Mouse (Mus musculus): ENCODE results near the gene Camta1. TPM values are rescaled to one million over a fixed set of nuclear protein-coding genes. Genes with fewer than 3 reads are reported as not detected.

The Camta1 gene
- polyA plus RNA-seq, 1 experiment from 2014 or later = 159 TPM

DNA sequence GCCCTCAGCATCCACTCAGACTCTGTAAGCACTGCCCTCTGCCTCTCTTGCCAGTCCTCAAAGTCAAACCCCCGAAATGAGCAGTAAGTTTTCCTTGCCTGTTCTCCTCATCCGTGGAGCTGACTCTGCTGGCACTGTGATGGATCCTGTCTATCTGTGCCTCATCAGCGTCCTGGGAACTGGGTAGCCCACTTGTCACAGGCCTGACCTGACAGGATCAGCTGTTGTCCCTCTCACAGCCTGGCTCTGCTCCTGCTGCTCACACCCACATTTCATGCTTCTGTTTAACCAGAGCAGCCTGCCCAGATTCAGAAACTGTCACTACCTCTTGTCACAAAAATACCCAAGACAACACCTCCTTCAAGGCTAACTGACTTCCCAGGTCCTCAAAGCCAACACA, 37.7 kb downstream of the Camta1 start:
- WGBS = 42% methylated on average over 3 of the region's 3 CpGs
- Histone ChIP-seq H3K9me3 (replicated peaks) (no peaks in the 10 kb centered on the region), H3K36me3 (peaks cover 10% of the 10 kb centered on the region), H3K4me3 (no peak overlapping the region), H3K27ac (ENCODE audit: poor library complexity, severe bottlenecking) (no peak overlapping the region), H3K4me2 (no peak overlapping the region), H3K27me3 (replicated peaks) (no peaks in the 10 kb centered on the region), H3K9ac (no peak overlapping the region), H3K4me1 (replicated peaks) (peaks cover 35% of the 10 kb centered on the region)
- no peak for ATAC-seq (ENCODE audit: insufficient number of reproducible peaks, low FRiP score)

DNA sequence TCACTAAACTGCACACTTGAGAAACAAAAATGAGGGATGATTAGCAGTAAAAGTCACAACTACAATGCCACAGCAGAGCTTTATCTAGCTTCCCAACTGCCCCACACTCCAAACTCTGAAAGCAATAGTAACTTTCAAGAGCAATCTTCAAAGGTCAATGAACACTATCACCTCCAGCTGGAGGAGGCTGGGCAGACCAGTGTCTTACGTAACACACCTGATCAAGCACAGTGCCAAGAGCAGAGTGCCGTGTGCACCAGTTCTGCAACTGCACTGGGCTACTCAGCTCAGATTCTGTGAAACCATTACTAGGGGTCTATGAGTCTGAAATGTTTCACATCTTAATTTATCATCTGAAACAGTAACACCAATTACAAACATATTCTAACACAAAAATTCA, 38.7 kb downstream of the Camta1 start:
- no peak overlapping the region for H3K4me2 ChIP-seq
- H3K9me3 ChIP-seq (replicated peaks) = no peaks in the 10 kb centered on the region
- peaks cover 6% of the 10 kb centered on the region for H3K36me3 ChIP-seq
- H3K9ac ChIP-seq = no peak overlapping the region
- no peaks in the 10 kb centered on the region for H3K27me3 ChIP-seq (replicated peaks)
- no peak for ATAC-seq (ENCODE audit: insufficient number of reproducible peaks, low FRiP score)
- H3K27ac ChIP-seq (ENCODE audit: poor library complexity, severe bottlenecking) = no peak overlapping the region
- peaks cover 45% of the 10 kb centered on the region for H3K4me1 ChIP-seq (replicated peaks)
- H3K4me3 ChIP-seq = no peak overlapping the region
- WGBS = 56% methylated on average over 2 of the region's 2 CpGs

DNA sequence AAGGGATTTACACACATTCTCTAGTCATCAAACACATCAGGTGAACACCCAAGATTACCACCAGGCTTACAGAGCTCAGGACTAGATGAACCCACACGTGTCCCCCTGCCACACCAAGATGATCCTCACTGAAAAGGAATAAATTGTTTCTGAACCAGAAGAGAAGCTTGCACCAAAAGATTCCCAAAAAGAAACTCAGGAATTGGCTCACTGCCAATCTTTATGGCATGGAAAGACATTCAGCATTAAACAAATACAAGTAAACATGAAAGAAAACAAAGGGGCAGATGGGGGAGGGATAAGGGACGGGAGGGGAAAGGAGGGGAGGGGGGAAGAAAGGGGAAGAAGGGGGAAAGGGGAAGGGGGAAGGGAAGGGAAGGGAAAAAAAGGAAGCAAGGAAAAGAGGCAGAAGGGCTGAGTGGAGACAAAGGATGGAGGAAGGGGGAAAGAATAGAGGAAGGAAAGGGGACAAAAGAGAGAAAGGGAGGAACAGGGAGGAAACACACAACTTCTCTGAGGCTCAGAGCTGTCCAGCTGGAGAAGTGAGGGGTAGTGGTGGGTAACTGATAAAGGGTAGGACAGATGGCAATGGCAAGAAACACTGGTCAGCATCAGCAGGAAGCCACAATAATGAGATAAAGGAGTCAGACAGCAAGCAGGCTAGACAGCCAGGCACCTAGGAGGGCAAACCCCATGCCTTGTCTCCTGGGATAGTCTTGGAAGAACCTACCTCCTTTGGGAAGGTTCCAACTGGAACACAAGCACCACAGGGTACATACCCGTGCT, 43.5 kb downstream of the Camta1 start:
- no peaks in the 10 kb centered on the region for H3K9me3 ChIP-seq (replicated peaks)
- no peaks in the 10 kb centered on the region; the same call in 1 of the 2 replicates for H3K36me3 ChIP-seq
- H3K27ac ChIP-seq (ENCODE audit: poor library complexity, severe bottlenecking) = no peak overlapping the region
- ATAC-seq (ENCODE audit: insufficient number of reproducible peaks, low FRiP score) = peak; percentile 31; the same call in 1 of the 2 replicates
- 38% methylated on average over 3 of the region's 3 CpGs for WGBS
- H3K27me3 ChIP-seq (replicated peaks) = no peaks in the 10 kb centered on the region
- no peak overlapping the region for H3K4me2 ChIP-seq
- H3K4me3 ChIP-seq = no peak overlapping the region
- no peak overlapping the region for H3K9ac ChIP-seq
- H3K4me1 ChIP-seq (replicated peaks) = peaks cover 52% of the 10 kb centered on the region

DNA sequence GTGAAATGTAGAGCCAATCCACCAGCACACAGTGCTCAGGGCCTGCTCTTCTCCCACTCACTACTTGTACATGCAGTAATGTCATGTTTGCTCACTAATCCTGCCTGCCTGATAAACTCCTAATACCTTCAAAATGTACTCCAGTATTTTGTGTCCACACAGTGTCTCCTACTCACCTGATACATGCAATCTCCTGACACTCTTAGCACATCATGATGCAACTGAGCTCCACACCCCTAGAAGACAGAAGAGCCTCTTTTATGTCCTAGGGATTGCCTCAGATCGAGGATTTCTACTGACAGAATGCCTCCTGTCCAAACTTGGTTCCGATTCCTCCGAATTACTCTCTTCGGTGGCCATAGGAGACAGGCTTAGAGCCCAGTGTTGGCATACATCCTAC, 48.0 kb downstream of the Camta1 start:
- Histone ChIP-seq H3K4me2 (no peak overlapping the region), H3K9ac (no peak overlapping the region), H3K4me3 (no peak overlapping the region), H3K27ac (ENCODE audit: poor library complexity, severe bottlenecking) (no peak overlapping the region), H3K27me3 (replicated peaks) (no peaks in the 10 kb centered on the region), H3K4me1 (replicated peaks) (peaks cover 30% of the 10 kb centered on the region), H3K36me3 (no peaks in the 10 kb centered on the region), H3K9me3 (replicated peaks) (no peaks in the 10 kb centered on the region)
- 93% methylated on average over 4 of the region's 4 CpGs for whole genome bisulfite sequencing
- no peak for ATAC-seq (ENCODE audit: insufficient number of reproducible peaks, low FRiP score)

DNA sequence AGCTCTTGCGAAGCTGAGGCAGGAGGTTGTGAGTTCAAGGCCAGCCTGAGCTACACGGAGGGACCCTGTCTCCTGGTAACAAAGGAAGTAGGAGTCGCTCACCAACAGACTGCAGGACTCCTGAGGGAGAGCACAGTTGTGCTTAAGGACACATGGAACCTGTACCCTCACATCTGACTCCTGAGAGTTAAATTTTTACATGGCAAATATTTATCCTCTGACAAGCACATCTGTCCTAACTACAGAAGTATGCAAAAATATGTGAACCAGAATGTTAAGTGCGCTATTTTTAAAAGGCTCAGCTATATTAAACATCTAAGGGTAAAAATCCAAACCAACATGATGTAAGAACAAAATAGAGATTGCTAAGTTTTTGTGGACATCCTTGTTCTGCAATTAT, 56.0 kb downstream of the Camta1 start:
- no peak overlapping the region for H3K4me2 ChIP-seq
- peaks cover 31% of the 10 kb centered on the region for H3K4me1 ChIP-seq (replicated peaks)
- H3K27ac ChIP-seq (ENCODE audit: poor library complexity, severe bottlenecking) = 0 out of 2 replicates have a peak overlapping the region, but pooled peaks have one; percentile 31
- no peak for ATAC-seq (ENCODE audit: insufficient number of reproducible peaks, low FRiP score)
- no peak overlapping the region for H3K4me3 ChIP-seq
- H3K27me3 ChIP-seq (replicated peaks) = no peaks in the 10 kb centered on the region
- 77% methylated on average over 4 of the region's 4 CpGs for WGBS
- H3K9me3 ChIP-seq (replicated peaks) = no peaks in the 10 kb centered on the region
- H3K9ac ChIP-seq = no peak overlapping the region
- H3K36me3 ChIP-seq = no peaks in the 10 kb centered on the region

DNA sequence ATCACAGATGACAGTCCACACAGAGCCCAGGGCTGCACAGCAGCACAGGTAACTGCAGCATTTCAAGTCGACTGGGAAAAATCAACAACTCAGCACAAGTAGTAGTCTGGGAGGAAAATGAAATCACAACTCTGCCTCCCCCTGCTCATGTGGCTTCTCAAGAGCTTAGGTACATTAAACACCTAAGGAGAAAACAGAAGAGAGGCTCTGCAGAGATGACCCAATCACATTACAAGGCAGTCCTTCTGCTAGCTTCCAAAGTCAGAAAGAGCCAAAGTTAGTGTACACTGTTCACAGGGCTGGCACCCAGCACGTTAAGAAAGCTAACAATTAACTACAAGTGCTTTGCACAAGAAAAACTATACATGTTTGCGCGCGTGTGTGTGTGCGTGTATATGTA, 56.6 kb downstream of the Camta1 start:
- H3K4me1 ChIP-seq (replicated peaks) = peaks cover 31% of the 10 kb centered on the region
- 83% methylated on average over 6 of the region's 6 CpGs for WGBS

DNA sequence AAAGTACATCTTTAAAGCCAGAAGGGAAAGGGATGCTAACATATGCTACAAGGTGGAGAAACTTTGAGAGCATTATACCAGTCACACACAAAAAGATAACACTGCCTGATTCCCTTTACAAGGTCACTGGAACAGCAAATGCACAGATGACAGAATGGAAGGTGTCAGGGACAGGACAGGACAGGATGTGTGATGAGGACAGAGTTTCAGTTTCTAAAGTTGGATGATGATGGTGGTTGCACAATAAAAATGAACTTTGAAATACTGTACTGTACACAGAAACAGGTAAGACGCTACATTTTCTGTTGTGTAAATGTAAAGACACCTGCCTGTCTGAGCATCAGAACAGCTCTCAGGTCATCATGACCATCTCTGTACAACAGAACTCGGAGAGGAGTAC, 57.5 kb downstream of the Camta1 start:
- H3K27me3 ChIP-seq (replicated peaks) = no peaks in the 10 kb centered on the region
- ATAC-seq (ENCODE audit: insufficient number of reproducible peaks, low FRiP score) = no peak
- H3K27ac ChIP-seq (ENCODE audit: poor library complexity, severe bottlenecking) = peak overlapping the region; percentile 65
- no peaks in the 10 kb centered on the region for H3K9me3 ChIP-seq (replicated peaks)
- H3K9ac ChIP-seq = no peak overlapping the region
- 82% methylated on average over 2 of the region's 2 CpGs for WGBS
- no peaks in the 10 kb centered on the region for H3K36me3 ChIP-seq
- H3K4me3 ChIP-seq = no peak overlapping the region
- peaks cover 31% of the 10 kb centered on the region for H3K4me1 ChIP-seq (replicated peaks)
- no peak overlapping the region for H3K4me2 ChIP-seq

More for the DNA sequence above, 56.6 kb downstream of the Camta1 start:
- Histone ChIP-seq H3K4me2 (no peak overlapping the region), H3K4me3 (no peak overlapping the region), H3K9me3 (replicated peaks) (no peaks in the 10 kb centered on the region), H3K27me3 (replicated peaks) (no peaks in the 10 kb centered on the region), H3K36me3 (no peaks in the 10 kb centered on the region), H3K9ac (no peak overlapping the region), H3K27ac (ENCODE audit: poor library complexity, severe bottlenecking) (no peak overlapping the region)
- no peak for ATAC-seq (ENCODE audit: insufficient number of reproducible peaks, low FRiP score)

DNA sequence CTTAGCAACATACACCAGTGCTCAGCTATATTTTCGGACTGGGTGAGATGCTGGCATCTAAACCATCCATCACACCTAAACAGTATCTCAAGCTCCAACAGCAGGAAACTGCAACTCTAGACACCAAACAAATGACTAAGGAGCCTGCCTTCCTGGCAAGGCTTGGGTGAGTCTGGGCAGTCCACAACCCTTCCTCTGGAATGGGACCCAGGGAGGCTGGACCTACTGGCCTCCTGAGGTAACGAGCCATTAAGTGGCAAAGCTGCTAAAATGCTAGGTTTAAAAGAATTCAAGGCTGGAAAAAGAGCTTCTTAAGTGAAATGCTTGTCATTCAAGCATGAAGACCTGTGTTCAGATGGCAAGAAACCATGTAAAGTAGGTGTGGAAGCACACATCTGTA, 63.0 kb downstream of the Camta1 start:
- H3K27me3 ChIP-seq (replicated peaks) = no peaks in the 10 kb centered on the region
- WGBS = 84% methylated on average over 2 of the region's 2 CpGs
- H3K4me3 ChIP-seq = no peak overlapping the region
- no peaks in the 10 kb centered on the region for H3K36me3 ChIP-seq
- H3K4me2 ChIP-seq = no peak overlapping the region
- no peak for ATAC-seq (ENCODE audit: insufficient number of reproducible peaks, low FRiP score)
- no peak overlapping the region for H3K27ac ChIP-seq (ENCODE audit: poor library complexity, severe bottlenecking)
- H3K4me1 ChIP-seq (replicated peaks) = peaks cover 20% of the 10 kb centered on the region
- no peaks in the 10 kb centered on the region for H3K9me3 ChIP-seq (replicated peaks)
- no peak overlapping the region for H3K9ac ChIP-seq

DNA sequence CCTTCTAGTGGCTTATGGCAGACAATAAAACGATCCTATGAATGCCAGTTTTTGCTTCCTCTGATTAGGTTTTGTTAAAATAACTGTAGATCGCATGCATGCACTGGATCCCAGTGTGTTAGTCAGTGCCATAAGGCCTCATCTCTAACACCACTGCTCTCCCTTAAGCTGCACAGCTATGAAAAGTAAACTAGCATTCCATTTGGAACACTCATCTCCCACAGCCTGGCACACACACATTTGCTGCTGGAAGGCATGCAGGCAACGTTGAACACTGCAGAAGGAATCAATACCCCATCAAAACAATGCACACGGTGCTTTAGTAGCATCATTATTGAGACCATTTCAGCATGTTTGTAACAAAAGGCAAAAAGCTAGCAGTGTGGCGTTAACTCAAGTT, 68.0 kb downstream of the Camta1 start:
- peaks cover 40% of the 10 kb centered on the region for H3K4me1 ChIP-seq (replicated peaks)
- no peaks in the 10 kb centered on the region for H3K9me3 ChIP-seq (replicated peaks)
- WGBS = 84% methylated on average over 5 of the region's 5 CpGs
- no peak overlapping the region for H3K9ac ChIP-seq
- no peak overlapping the region for H3K4me2 ChIP-seq
- no peak for ATAC-seq (ENCODE audit: insufficient number of reproducible peaks, low FRiP score)
- H3K27ac ChIP-seq (ENCODE audit: poor library complexity, severe bottlenecking) = no peak overlapping the region
- H3K27me3 ChIP-seq (replicated peaks) = no peaks in the 10 kb centered on the region
- H3K36me3 ChIP-seq = peaks cover 9% of the 10 kb centered on the region
- no peak overlapping the region for H3K4me3 ChIP-seq

DNA sequence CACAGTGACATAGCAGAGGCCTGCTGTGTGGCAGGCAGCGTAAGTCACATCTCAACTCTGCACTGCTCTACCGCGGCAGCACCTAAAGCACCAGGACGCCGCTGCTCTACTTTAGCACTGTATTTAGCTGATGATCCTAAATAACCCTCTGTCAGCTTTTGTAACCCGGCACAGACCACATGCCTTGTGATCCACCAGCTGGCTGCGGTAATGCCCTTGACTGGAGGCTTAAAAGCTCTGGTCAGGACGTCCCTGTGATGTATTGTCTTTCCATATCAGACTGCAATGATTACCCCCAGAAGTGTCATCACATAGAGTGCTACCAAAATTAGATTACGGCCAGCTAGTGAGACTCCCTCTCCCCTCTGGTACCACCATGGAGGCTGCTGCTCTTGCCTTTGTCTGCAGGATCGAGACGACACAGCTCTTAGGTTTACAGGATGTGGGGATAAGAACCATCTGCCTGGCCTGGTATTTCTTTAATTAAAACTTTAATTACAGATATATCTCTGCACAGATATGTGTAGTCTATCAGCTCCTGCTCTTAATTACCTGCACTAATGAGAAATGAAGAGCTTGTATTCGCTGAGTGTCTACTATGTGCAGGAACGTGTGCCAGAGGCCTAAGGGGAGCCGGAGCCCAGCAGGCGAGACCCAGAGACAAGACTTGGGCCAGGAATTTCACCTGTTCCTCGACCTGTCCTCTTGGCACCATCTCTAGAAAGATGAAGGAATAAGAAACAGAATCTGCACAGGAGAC, 74.5 kb downstream of the Camta1 start:
- Histone ChIP-seq H3K27ac (ENCODE audit: poor library complexity, severe bottlenecking) (peak overlapping the region; percentile 70), H3K9me3 (replicated peaks) (no peaks in the 10 kb centered on the region), H3K9ac (no peak overlapping the region), H3K4me1 (replicated peaks) (peaks cover 48% of the 10 kb centered on the region), H3K4me3 (no peak overlapping the region), H3K36me3 (peaks cover 16% of the 10 kb centered on the region), H3K4me2 (no peak overlapping the region), H3K27me3 (replicated peaks) (no peaks in the 10 kb centered on the region)
- WGBS = 62% methylated on average over 16 of the region's 16 CpGs
- no peak for ATAC-seq (ENCODE audit: insufficient number of reproducible peaks, low FRiP score)

DNA sequence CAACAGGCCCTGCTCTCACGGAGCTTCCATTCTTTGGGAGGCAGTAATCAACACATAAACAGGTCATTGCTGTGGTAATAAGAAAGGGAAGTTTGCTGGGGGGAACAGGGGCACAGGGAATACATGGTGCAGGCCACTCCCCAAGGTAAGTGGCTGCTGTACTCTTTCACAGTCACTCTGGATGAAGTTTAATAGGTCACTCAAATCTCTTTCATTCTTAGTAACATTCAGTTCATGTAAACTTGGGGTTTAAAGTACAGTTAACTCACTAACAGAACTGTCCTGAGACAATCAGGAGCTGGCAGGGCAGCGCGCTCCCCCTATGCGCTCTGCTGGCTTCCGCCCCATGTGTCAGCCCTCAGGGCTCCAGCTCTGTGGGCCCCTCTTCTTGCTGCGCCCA, 81.2 kb downstream of the Camta1 start:
- H3K4me1 ChIP-seq (replicated peaks) = peaks cover 26% of the 10 kb centered on the region
- no peak overlapping the region for H3K9ac ChIP-seq
- no peak overlapping the region for H3K4me2 ChIP-seq
- no peak overlapping the region; the same call in 1 of the 2 replicates for H3K27ac ChIP-seq (ENCODE audit: poor library complexity, severe bottlenecking)
- no peaks in the 10 kb centered on the region for H3K27me3 ChIP-seq (replicated peaks)
- no peak for ATAC-seq (ENCODE audit: insufficient number of reproducible peaks, low FRiP score)
- H3K36me3 ChIP-seq = no peaks in the 10 kb centered on the region
- WGBS = 82% methylated on average over 6 of the region's 6 CpGs
- no peak overlapping the region for H3K4me3 ChIP-seq
- H3K9me3 ChIP-seq (replicated peaks) = no peaks in the 10 kb centered on the region

Measured in heart, embryonic 12.5 days (tissue).